Mouse (Mus musculus): ENCODE results near the gene Gcnt4. TPM values are rescaled to one million over a fixed set of nuclear protein-coding genes. Genes with fewer than 3 reads are reported as not detected.
"Not testable (repeated sequence)": the region's sequence is repeated elsewhere in the genome, so short reads cannot be mapped to it uniquely, and the experiment has no call there.

The Gcnt4 gene
- total RNA-seq (2015; ENCODE audit: low replicate concordance) (not detected in 2 replicates), total RNA-seq (2017; ENCODE audit: low replicate concordance) (not detected in 2 replicates)

DNA sequence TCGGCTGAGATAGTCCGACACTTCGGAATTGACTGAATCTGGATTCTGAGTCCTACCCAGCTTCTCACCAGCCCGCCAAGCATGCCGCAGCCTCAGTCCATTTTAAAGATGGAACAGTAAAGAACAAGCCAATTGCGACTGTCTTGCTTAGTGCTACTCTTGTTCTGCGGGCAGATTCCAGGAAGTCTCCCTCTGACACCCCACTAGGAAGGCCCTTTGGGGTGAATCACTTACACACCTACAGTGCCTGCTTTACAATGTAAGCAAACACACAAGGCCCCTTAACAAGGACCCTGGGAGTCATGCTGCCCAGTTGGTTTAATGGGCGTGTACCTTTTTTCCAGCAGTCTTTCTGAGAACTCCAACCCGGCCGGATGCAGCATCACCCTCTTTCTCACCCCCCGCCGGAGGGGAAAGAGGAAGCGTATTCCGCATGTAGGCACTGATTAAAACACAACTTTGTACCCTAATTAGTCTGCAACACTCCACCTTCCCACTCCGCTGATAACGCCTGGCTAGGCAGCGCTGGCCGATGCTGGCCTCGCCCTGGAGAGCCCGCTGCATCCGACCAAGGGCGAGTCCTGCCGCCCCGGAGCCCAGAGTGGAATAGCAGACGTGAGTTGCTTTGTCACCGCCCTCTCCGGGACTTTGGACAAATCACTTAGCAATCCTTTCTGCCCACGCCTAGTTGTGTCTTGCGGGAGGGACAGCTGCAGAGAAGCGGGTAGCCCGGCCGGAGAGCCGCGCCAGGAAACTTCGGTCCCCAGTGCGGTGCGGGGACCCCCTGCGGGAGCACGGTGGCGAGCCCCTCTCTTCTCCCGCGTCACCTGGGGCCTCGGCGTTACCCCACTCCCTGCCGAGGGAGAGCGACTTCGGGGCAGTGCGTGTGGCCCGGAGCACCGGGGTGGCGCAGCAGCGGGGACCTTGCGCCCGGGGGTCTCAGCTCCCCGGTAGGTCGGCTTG is at the start of gene Gcnt4:
Gene Gcnt4 (plus strand): TSS at position 691 of the 963 bp plus-strand sequence.
- ATAC-seq (replicated peaks; ENCODE audit: low FRiP score, poor library complexity, severe bottlenecking): peak; percentile 57

DNA sequence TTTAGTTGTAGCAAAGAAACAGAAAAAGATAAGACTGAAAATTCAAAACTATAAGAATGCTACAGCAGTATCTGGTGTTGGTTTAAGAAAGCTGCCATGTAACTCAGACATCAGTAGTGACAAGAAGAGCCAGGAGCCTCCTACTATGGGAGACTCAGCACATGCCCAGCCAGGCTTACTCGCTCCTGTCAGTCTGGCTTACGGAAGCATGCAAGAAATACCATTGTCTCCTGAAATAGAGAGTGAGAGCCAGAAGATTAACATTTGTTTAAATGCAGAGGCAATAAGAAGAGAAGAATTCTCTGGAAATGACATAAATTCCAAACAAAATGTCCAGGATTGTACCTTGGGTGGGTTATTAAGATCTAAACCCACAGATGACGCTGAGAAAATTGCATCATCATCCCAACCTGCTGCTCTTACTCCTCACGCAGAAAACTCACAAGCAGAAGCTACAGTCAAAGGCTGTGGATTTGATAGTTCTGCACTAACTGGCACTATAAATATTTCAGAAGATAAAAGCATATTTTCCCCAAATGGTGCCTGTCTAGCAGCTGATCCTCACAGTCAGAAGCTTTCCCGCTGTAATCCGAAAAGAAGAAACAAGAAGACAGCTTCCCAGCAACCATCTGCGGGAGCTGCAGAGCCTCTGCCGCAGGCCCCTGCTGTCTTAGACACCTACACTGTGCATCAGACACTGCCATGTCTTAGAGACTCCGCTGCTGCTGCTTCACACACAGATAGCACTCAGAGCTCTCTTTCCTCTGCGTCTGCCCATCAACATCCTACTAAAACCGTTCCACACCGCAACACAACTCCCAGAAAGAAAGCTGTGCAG is 46.0 kb upstream of the Gcnt4 start:
- ATAC-seq (replicated peaks; ENCODE audit: low FRiP score, poor library complexity, severe bottlenecking): no peak

DNA sequence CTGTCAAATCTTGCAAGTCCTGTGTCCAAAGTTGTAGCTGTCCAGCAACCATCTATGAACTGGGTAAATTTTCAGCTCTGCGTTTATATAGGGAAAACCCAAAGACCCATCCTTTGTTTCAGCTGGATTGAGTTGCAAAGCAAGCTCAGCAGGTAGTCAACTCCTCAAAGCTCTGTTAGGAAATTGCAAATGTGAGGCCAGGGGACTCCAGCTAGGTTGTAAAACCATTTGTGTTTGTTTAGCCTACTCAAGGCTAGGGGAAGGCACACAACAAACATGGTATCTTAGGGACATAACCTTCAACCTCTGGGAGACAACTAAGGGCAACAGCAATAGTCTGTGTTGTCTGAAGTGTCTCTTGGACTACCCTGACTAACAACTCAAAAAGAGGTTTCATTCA is 40.0 kb upstream of the Gcnt4 start:
- ATAC-seq (replicated peaks; ENCODE audit: low FRiP score, poor library complexity, severe bottlenecking): no peak

DNA sequence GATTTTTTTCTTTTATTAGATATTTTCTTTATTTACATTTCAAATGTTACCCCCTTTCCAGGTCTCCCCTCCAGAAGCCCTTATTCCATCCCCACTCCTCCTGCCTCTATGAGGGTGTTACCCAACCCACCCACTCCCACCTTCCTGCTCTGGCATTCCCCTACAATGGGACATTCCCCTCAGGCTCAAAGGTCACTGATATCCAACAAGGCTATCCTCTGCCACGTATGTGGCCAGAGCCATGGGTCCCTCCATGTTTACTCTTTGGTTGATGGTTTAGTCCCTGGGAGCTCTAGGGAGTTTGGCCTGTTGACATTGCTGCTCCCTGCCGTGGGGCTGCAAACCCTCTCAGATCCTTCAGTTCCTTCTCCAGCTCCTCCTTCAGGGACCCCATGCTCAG is 34.5 kb upstream of the Gcnt4 start:
- ATAC-seq (replicated peaks; ENCODE audit: low FRiP score, poor library complexity, severe bottlenecking): no peak

DNA sequence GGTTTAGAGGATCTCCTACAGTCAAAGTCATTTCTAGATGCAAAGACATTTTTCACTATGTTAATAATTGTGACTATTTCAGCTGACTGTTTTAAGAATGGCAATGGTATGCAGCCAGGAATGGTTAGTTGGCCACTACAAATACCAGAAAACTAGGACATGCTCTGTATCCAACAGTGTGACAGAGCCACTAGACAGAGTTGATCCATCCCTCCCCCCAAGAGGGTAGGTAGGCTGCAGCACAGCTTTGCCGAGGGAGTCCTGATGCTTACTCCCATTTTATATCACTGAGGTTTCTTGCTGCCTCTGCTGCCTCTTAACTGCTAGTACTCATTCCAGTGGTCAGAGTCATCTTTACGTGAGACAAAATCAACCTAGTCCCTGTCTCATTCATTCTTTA is 29.3 kb upstream of the Gcnt4 start:
- no peak for ATAC-seq (replicated peaks; ENCODE audit: low FRiP score, poor library complexity, severe bottlenecking)

DNA sequence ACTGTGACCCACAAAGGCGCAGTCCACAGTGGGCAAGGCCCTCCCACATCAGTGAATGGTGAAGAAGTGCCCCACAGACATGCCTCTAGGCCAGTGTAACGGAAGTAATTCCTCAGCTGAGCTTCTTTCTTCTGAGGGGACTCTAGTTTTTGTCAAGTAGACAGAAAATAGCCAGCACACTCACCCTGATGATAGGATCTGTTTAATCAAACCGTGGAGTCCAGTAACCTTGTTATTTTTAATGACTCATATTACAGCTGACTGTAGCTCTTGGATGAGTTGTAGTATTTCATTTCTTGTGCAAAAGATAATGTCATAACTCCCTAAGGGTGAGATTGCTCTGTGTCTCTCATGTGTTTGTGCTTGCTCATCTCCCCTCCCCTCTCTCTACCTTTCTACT is 17.8 kb upstream of the Gcnt4 start:
- ATAC-seq (replicated peaks; ENCODE audit: low FRiP score, poor library complexity, severe bottlenecking): no peak

DNA sequence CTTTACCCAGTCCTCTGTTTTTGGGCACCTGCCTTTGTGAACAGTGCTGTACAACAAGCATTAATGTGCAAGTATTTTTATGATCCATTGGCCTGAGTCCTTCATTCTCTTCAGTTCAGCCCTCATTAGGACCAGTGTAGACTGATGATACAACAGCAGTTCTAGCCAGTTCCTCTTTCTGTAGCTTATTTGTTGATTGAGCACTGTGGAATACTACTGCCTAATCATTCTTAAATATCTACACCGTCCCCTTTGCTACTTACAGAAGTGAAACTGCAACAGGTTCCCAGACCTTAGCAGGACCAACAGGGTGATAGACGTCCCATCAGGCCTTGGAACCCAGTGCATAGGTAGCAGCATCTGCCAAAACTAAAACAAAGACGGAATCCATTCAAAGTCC is 13.3 kb upstream of the Gcnt4 start:
- ATAC-seq (replicated peaks; ENCODE audit: low FRiP score, poor library complexity, severe bottlenecking): no peak

DNA sequence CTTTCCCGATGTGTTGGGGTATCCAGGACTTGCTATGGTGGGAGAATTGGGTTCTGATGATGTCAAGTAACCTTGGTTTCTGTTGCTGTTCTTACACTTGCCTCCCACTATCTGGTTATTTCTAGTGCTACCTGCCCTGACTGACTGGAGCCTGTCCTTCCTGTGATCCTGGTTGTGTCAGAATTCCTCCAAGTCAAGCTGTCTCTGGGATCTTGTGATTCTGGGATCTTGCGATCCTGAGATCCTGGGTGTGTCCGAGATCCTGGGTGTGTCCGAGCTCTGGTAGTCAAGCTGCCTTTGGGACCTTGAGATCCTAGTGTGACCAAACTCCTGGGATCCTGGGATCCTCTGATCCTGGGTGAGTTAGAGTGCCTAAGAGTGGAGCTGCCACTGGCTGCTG is 1.4 kb upstream of the Gcnt4 start:
- ATAC-seq (replicated peaks; ENCODE audit: low FRiP score, poor library complexity, severe bottlenecking): not testable (repeated sequence)

DNA sequence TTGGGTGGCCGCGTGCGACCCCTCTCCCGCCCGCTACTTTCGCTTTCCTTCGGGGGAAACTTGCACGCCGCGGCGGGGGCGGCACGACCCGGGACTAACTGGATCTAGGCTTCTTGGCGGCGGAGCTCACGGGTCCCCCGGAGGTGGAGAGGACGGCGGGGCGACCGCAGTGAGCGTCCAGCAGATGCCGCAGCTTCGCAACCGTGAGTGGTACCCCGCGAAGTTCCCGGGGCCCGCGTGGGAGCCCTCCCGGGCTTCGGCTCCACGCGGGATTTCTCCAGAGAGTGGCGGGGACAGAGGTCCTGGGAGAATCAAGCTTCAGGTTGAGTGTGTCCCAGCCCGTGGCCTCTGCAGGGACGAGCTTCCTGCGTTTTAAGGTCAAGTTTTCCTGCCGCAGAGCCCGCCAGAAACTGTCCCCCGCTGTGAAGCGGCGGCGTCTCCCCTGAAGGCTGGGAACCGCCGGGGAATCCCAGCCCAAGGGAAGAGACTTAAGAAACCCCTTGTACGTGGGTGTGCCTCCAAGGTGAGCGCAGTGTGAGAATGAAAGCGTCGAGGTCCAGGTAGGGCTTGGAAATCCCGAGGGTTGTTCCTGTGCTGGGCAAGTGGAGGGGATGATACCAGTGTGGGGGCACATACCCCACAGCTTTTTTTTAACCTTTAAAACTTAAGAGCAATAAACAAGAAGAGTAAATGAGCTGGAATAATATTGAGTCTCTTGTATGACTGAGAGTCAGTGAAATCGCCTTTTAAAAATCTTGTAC is 676 bp downstream of the Gcnt4 start:
- no peak for ATAC-seq (replicated peaks; ENCODE audit: low FRiP score, poor library complexity, severe bottlenecking)

DNA sequence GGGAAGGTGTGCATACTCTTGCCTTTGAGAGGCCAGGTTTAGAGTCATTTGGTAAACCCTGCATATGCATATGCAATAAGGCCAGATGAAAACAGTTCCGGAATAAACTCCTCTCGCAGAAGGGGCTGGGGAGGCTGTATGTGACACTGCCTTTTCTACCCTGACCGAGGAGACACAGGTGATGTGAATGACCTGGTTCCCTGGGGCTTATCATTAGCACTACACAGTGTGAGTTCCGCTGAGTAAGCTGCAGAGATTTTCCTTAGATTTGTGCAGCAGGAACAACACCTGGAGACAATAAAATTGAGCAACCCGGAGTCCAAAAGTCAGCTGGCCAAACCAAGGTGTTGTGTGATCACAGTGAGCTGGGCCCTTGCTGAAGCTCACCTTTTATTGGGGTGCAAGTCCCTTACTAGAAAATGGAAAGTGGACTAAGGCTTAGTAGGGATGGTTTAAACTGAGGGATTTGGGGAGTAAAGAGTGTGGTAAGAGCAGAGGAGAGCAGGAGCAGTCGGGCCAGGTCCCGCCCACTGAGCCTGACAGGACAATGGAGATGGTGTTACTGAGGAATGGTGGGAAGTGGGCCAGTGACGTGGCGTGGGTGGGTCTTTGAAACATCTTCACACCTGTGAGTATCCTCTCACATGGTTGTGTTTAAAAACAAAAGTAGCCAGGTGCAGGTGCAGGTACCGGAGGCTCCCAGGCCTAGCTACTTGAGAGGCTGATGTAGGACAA is 1.7 kb downstream of the Gcnt4 start:
- ATAC-seq (replicated peaks; ENCODE audit: low FRiP score, poor library complexity, severe bottlenecking): no peak

DNA sequence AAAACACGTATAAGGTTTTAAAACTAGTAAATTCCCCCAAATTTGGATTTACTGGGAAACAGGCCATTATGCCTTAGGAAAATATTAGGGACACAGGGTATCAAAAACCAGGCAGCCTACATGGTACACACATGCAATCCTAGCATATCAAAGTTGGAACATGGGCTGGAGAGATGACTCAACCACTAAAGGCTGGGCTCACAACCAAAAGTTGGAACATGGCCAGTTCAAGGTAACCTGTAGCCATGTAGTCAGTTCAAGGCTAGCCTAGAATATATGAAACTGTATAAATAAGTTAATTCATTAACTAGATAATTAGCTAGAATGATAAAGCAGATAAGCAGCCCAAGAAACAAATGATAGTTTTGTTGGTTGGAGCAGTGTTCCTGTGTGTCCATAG is 3.3 kb downstream of the Gcnt4 start:
- ATAC-seq (replicated peaks; ENCODE audit: low FRiP score, poor library complexity, severe bottlenecking): no peak

DNA sequence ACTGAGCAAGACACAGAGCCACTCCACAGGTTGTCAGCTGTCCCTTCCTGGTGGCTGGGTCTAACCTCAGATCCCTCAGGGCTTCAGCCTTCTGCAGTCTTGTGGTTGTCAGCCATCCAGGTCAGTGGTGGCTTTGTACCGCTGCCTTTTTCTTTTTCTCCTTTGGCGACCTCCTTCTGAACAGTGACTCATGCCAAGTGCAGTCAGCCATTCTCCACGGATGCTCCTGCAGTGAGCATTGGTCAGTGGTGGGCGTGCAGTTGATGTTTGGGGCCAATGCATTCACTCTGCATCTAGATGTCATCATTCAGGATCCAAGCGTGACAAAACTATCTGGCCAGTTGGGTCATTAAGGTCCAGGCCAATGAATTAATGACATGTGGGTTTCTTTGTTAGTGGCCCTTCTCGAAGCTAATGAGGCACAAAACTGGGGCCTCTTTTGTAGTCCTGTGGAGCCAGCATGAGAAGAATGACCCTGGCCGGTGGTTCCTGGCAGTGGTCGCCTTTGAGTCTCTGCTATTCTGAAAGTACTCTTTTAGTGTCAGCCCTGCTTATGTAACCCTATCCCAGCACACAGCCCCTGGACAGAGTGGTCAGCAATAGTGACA is 4.0 kb downstream of the Gcnt4 start:
- no peak for ATAC-seq (replicated peaks; ENCODE audit: low FRiP score, poor library complexity, severe bottlenecking)

DNA sequence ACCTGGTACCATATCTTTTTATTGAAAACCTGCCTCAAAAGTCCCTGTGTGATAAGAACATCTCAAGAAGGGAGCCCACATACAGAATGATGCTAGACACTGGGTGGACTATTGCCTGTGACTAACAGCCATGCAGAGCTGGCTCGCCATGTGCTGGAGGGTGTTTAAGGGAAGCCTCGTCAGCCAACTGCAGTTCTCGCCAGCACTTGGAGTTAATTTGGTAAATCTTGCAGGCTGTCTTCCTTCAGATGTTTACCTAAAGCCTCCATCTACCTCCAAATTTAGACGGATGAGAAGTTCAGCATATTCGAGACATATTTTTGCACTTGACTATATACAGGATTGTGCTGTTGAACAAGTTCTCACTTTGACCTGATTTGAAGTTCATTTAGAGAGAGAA is 8.3 kb downstream of the Gcnt4 start:
- ATAC-seq (replicated peaks; ENCODE audit: low FRiP score, poor library complexity, severe bottlenecking): no peak

DNA sequence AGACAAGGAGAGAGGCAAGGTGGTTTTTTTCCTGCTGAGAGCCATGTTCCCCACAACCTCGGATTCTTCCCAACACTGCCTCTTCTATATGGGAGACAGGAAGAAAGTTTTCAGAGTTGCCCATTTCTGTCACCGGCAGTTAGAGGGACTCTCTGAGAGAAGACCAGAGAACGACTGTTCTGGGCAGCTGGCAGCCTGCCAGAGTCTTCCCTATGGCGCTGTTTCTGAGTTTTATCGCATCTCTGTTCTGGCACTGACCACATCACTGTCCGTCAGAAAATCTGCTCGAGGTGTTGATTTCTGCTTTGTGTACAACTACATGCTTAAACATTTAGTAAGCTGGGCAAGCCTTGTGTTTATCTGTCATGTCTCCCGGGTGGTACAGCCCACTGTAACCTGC is 8.9 kb downstream of the Gcnt4 start:
- no peak for ATAC-seq (replicated peaks; ENCODE audit: low FRiP score, poor library complexity, severe bottlenecking)

DNA sequence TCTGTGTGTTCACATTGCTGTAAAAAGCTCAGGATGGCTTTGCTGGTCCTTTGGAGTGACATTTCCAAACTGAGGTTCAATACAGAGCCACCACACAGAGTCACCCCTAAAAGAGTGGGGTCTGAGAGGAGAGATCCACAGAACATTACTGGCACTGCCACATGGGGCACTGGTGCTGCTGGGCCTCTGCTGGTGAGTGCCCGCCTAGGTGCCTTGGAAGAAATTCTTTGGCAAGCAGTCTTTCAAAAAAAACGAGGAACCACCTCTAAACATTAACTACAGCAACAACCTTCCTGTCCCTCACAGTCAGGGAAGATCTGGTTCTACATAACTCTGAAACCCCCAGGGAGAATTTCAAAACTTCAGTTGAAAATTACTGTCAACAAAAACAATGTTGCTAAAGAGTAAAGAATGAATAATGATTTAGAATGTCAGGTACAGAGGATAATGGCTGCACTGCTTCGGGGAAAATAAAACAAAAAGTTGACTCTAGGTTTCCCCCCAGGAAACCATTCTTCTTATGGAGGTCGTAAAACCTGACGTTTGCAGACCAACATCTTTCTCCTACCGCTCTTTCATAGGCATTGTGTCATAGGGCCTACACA is 11.8 kb downstream of the Gcnt4 start:
- ATAC-seq (replicated peaks; ENCODE audit: low FRiP score, poor library complexity, severe bottlenecking): no peak

DNA sequence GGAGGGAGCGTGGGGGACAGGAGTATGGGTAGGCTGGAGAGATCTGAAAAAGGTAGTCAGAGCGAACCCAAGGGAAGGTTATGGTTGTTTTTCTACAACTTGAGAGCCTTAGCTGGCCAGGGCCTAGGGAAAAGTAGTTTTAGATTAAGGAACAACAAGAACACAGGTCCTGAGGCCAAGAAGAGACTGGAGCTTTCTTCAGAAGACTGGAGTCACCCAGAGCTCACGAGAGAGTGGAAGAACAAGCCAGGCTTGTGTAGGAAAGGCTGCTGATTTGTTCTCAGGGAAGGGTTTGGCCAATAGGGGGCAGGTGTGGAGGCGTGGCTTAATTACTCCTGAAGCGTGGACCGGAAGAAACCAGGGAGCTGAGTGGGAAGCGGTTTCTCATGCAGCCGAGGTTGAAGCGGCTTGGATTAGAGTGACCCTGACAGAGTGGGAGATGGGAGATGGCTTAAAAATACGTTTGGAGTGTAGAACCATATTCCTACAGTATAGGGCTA is 12.6 kb downstream of the Gcnt4 start:
- ATAC-seq (replicated peaks; ENCODE audit: low FRiP score, poor library complexity, severe bottlenecking): no peak

DNA sequence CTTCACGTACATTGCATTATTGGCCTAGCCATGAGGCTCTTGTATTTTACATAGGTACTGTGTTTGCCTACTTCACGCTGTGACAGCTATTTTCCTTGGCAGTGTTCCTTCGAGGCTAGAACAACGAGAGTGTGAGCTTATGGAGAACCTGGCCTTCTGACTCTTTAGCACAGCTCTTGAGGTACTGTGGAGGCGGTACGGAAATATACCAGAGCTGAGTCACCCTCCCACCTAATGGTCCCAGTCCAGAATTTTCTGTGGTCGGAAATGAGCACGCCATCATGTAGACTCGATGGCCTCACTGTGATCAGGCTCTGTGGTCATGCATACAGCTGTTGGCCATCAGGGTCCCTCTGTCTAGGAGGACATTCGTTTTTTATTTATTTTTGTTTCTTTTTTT is 15.2 kb downstream of the Gcnt4 start:
- ATAC-seq (replicated peaks; ENCODE audit: low FRiP score, poor library complexity, severe bottlenecking): no peak

DNA sequence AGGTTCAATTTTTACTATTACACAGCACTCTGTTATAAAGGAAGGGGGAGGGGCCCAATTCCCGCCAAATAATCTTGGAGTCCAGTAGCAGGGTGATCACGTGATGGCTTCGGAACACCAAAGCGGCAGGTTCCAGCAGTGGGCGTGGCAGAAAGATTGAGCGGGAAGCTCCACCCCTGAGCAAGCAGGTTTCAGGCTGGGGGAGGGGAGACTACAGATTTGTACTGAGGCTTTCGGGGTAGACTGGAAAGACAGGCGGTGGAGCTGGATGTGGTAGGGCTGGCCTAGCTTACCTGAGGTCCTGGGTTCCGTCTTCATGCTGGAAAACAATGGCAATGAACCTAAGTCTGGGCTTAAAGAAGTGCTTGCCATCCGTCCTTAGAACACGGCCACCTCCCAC is 17.0 kb downstream of the Gcnt4 start:
- ATAC-seq (replicated peaks; ENCODE audit: low FRiP score, poor library complexity, severe bottlenecking): not testable (repeated sequence)

Data from erythroid progenitor cell, adult 5-6 weeks (primary cell).